Mouse (Mus musculus) lung, adult 2 months (tissue): ENCODE measurements around the gene Cpsf4.

ENCODE experiments used
- CTCF ChIP-seq: fragments of 200-500 bp; IDR thresholded peaks from 2 replicates; pipeline ENCODE4 v1.5.1; 2011; ENCODE audit warnings: mild to moderate bottlenecking, low read length, control low read depth; ENCODE audit not compliant: insufficient read depth
- POLR2A ChIP-seq: fragments of 200-500 bp; IDR thresholded peaks from 2 replicates; pipeline ENCODE4 v1.6.1; 2011; ENCODE audit warnings: low read depth, mild to moderate bottlenecking, control low read depth, low read length, borderline replicate concordance; ENCODE audit errors: extremely low read depth

GRCm38 (mm10) chr5:145218206-145218605, 51.2 kb downstream of the Cpsf4 start:
- TF ChIP-seq POLR2A (no peak), CTCF (no peak)
